Mouse (Mus musculus) forebrain, embryonic 15.5 days (tissue): Measurements from ENCODE around the gene Olfr1282. TPM values are rescaled to one million over a fixed set of nuclear protein-coding genes. Genes with fewer than 3 reads are reported as not detected.
"Not testable (repeated sequence)": the region's sequence is repeated elsewhere in the genome, so short reads cannot be mapped to it uniquely, and the experiment has no call there.

ENCODE experiments used
- ATAC-seq: fragments of 200-750 bp; cut with Nextera tagmentation; replicated peaks from 2 replicates; pipeline ENCODE4 v1.8.0; 2017; ENCODE audit warnings: mild to moderate bottlenecking, moderate TSS enrichment, moderate library complexity
- H3K27ac ChIP-seq: fragments of 300-500 bp; sonication (generic); replicated peaks from 2 replicates; pipeline ENCODE4 v1.5.1; 2015; ENCODE audit warnings: mild to moderate bottlenecking, inconsistent platforms
- H3K27me3 ChIP-seq: fragments of 300-500 bp; sonication (generic); 2 replicates; pipeline ENCODE4 v1.6.1; 2015; ENCODE audit warnings: inconsistent platforms
- H3K36me3 ChIP-seq: fragments of 300-500 bp; sonication (generic); 2 replicates; pipeline ENCODE4 v1.6.1; 2015; ENCODE audit warnings: mild to moderate bottlenecking, inconsistent platforms
- H3K4me1 ChIP-seq: fragments of 300-500 bp; sonication (generic); 2 replicates; pipeline ENCODE4 v1.6.1; 2015; ENCODE audit warnings: inconsistent platforms
- H3K4me2 ChIP-seq: fragments of 300-500 bp; sonication (generic); replicated peaks from 2 replicates; pipeline ENCODE4 v1.6.1; 2015; ENCODE audit warnings: mild to moderate bottlenecking, inconsistent platforms
- H3K4me3 ChIP-seq: fragments of 300-500 bp; sonication (generic); 2 replicates; pipeline ENCODE4 v1.5.1; 2015; ENCODE audit warnings: mild to moderate bottlenecking, inconsistent platforms
- H3K9ac ChIP-seq: fragments of 300-500 bp; sonication (generic); replicated peaks from 2 replicates; pipeline ENCODE4 v1.6.1; 2015; ENCODE audit warnings: mild to moderate bottlenecking, inconsistent platforms
- H3K9me3 ChIP-seq: fragments of 300-500 bp; sonication (generic); 2 replicates; pipeline ENCODE4 v1.6.1; 2016; ENCODE audit warnings: inconsistent platforms
- WGBS: fragments of 180-500 bp; shearing (Covaris S2); methylation state at CpG from one replicate; pipeline ENCODE4 v1.1.7; 2015; ENCODE audit warnings: mixed read lengths; 5-methylcytosine and 5-hydroxymethylcytosine counted together
- polyA plus RNA-seq: library from polyadenylated mRNA; unstranded; fragments of >200 nt; fragmentation: Nextera tagmentation; extraction: Ambion mirVana; gene quantifications from 2 replicates; pipeline ENCODE4 v1.2.1, GENCODE M21; 2015

Olfr1282 gene
- polyA plus RNA-seq: not detected in 2 replicates

DNA sequence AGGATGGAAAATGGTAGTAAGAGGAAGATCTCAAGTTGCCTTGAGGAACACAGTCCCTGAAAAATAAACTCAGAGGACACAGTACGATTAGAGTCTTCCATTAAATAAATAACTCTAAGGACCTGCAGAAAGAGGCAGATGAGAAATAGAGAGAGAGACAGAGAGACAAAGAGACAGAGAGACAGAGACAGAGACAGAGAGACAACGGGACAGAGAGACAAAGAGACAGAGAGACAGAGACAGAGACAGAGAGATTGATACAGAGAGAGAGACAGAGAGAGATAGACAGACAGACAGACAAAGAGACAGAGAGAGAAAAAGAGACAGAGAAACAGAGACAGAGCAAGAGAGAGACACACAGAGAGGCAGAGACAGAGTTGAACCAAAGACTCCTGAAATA is at the start of gene Olfr1282:
Olfr1282 (minus strand) TSS at position 101 of the 400 bp plus-strand sequence.
- Histone ChIP-seq H3K4me2 (no peak within 1 kb of the TSS), H3K27me3 (no peaks in the 10 kb centered on the region), H3K4me3 (no peak within 1 kb of the TSS), H3K27ac (no peak within 1 kb of the TSS), H3K9me3 (no peaks in the 10 kb centered on the region), H3K9ac (no peak within 1 kb of the TSS), H3K4me1 (no peaks in the 10 kb centered on the region), H3K36me3 (no peaks in the 10 kb centered on the region)
- WGBS: 72% methylated on average over 2 of the region's 2 CpGs
- no peak for ATAC-seq

DNA sequence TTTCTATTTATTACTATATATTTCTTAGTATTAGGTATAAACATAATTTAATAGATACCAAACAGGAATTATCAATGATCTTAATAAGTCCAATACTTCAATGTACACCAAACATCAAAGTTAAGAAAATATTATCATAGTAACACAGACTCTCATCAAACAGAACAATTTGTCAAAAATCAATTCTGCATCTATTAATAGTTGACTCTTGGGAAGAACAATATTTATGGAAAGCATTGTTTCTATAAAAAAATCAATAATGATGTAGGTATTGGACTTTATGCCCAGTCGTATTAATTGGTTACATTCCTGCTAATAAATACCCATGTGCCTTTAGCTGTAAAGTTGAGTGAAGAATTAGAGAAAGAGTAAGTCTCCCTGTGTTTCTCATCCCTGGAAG is 39.3 kb upstream of the Olfr1282 start, which contains the start of gene Olfr1284:
Olfr1284 (plus strand) TSS at position 301 of the 400 bp plus-strand sequence.
- H3K4me3 ChIP-seq: no peak within 1 kb of the TSS
- no peak within 1 kb of the TSS for H3K4me2 ChIP-seq
- H3K9me3 ChIP-seq: no peaks in the 10 kb centered on the region
- no peaks in the 10 kb centered on the region for H3K4me1 ChIP-seq
- 100% methylated on average over 1 of the region's 1 CpGs for WGBS
- H3K27me3 ChIP-seq: no peaks in the 10 kb centered on the region
- H3K27ac ChIP-seq: no peak within 1 kb of the TSS
- H3K36me3 ChIP-seq: no peaks in the 10 kb centered on the region
- H3K9ac ChIP-seq: no peak within 1 kb of the TSS
- ATAC-seq: no peak

GRCm38 (mm10) chr2:111366490-111366889 is 30.6 kb upstream of the Olfr1282 start, which contains the start of gene Olfr1283:
Gene Olfr1283, plus strand, starts transcription at chr2:111366790.
- 87% methylated on average over 2 of the region's 2 CpGs for WGBS
- Histone ChIP-seq H3K36me3 (no peaks in the 10 kb centered on the region), H3K9me3 (no peaks in the 10 kb centered on the region), H3K27ac (no peak within 1 kb of the TSS), H3K4me3 (no peak within 1 kb of the TSS), H3K4me2 (no peak within 1 kb of the TSS), H3K4me1 (no peaks in the 10 kb centered on the region), H3K9ac (no peak within 1 kb of the TSS), H3K27me3 (no peaks in the 10 kb centered on the region)
- no peak for ATAC-seq

- not testable (repeated sequence) for H3K9me3 ChIP-seq, H3K4me1 ChIP-seq, H3K4me2 ChIP-seq, H3K27ac ChIP-seq, H3K9ac ChIP-seq, ATAC-seq, H3K27me3 ChIP-seq, H3K36me3 ChIP-seq, H3K4me3 ChIP-seq
- 88% methylated on average over 5 of the region's 5 CpGs for WGBS
These were observed 2.2 kb downstream of the Olfr1282 start for GRCm38 (mm10) chr2:111333721-111334120.

DNA sequence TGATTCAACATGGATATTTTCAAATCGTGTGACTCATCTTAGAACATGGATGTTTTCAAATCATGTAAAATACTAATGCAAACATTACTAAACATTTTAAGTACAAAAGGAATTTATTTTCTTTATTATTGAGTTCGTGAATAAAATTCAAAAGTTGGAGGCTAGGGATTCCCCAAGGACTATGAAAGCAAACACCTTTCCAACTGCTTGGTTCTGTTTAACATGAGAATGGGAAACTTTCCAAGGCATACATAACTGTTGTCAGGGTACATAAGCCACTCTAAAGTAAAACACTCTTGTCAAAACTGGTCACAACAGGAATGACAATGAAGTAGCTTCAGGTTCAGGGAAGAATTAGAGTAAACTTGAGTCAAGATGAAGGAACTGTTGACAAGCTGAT is 9.7 kb downstream of the Olfr1282 start, which contains the start of gene Olfr1281:
Olfr1281 (plus strand) TSS at position 301 of the 400 bp plus-strand sequence.
- Histone ChIP-seq H3K9ac (no peak within 1 kb of the TSS), H3K36me3 (no peaks in the 10 kb centered on the region), H3K4me3 (no peak within 1 kb of the TSS), H3K27me3 (no peaks in the 10 kb centered on the region), H3K4me2 (no peak within 1 kb of the TSS), H3K27ac (no peak within 1 kb of the TSS), H3K9me3 (no peaks in the 10 kb centered on the region), H3K4me1 (no peaks in the 10 kb centered on the region)
- WGBS: 84% methylated on average over 2 of the region's 2 CpGs
- no peak for ATAC-seq

DNA sequence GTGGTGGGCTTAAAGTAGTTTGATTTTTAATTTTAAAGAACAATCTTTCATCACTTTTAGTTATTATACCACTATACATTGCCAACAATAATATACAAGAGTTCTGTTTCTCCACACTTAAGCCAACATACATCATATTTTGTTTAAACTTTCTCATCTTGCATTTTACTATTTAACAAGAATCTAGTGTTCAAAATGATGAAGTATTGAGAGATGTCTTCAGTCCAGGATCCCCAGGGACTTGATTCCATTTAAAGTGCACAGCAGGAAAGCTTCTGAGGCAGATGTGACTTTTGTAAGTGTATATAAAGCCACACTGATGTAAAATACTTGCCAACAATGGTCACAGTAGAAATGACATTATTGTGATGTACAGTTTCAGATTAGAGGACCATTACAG is 22.2 kb downstream of the Olfr1282 start, which contains the start of gene Olfr1280:
Olfr1280 (plus strand) TSS at position 301 of the 400 bp plus-strand sequence.
- H3K4me2 ChIP-seq: no peak within 1 kb of the TSS
- H3K9me3 ChIP-seq: no peaks in the 10 kb centered on the region
- no peak within 1 kb of the TSS for H3K9ac ChIP-seq
- no peak for ATAC-seq
- H3K4me1 ChIP-seq: no peaks in the 10 kb centered on the region
- no peaks in the 10 kb centered on the region for H3K27me3 ChIP-seq
- H3K36me3 ChIP-seq: no peaks in the 10 kb centered on the region
- no peak within 1 kb of the TSS for H3K27ac ChIP-seq
- H3K4me3 ChIP-seq: no peak within 1 kb of the TSS

DNA sequence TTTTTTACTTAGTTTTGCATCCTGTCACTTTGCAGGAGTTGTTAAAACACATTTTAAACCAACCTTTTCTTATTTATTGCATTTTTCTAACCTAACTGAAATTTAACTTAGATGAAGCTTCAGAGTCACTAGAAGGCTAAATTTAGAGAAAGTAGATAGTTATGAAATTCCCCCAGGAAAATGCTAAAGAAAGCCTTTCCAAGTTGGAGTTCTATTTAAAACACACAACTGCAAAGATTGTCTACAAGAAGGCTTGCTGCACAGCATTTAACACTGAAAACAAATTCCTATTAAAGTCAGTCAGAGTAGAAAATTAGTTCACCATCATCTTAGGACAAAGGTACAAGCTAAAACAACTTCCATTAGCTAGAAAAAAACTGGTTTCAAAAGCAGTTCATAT is 35.5 kb downstream of the Olfr1282 start, which contains the start of gene Olfr1279:
Olfr1279 (plus strand) TSS at position 262 of the 400 bp plus-strand sequence.
- ATAC-seq: no peak

GRCm38 (mm10) chr2:111298541-111298940 is 37.3 kb downstream of the Olfr1282 start:
- no peak overlapping the region for H3K9ac ChIP-seq
- no peak overlapping the region for H3K27ac ChIP-seq
- H3K9me3 ChIP-seq: no peaks in the 10 kb centered on the region
- no peaks in the 10 kb centered on the region for H3K27me3 ChIP-seq
- no peak overlapping the region for H3K4me2 ChIP-seq
- no peak for ATAC-seq
- no peaks in the 10 kb centered on the region for H3K4me1 ChIP-seq
- H3K36me3 ChIP-seq: no peaks in the 10 kb centered on the region
- no peak overlapping the region for H3K4me3 ChIP-seq

More for the DNA sequence above, 35.5 kb downstream of the Olfr1282 start, which contains the start of gene Olfr1279:
- Histone ChIP-seq H3K9ac (no peak within 1 kb of the TSS), H3K4me3 (no peak within 1 kb of the TSS), H3K36me3 (no peaks in the 10 kb centered on the region), H3K27me3 (no peaks in the 10 kb centered on the region), H3K4me1 (no peaks in the 10 kb centered on the region), H3K9me3 (no peaks in the 10 kb centered on the region), H3K4me2 (no peak within 1 kb of the TSS), H3K27ac (no peak within 1 kb of the TSS)

- no peak within 1 kb of the TSS for H3K9ac ChIP-seq
- no peaks in the 10 kb centered on the region for H3K36me3 ChIP-seq
- no peak within 1 kb of the TSS for H3K4me3 ChIP-seq
- no peaks in the 10 kb centered on the region for H3K4me1 ChIP-seq
- H3K9me3 ChIP-seq: no peaks in the 10 kb centered on the region
- ATAC-seq: no peak
- H3K27me3 ChIP-seq: no peaks in the 10 kb centered on the region
- H3K4me2 ChIP-seq: no peak within 1 kb of the TSS
- H3K27ac ChIP-seq: no peak within 1 kb of the TSS
These were observed 46.0 kb downstream of the Olfr1282 start, which contains the start of gene Olfr1278 for GRCm38 (mm10) chr2:111289836-111290235. Gene Olfr1278, plus strand, starts transcription at chr2:111290136.

Other genes with a start within 250 kb of the Olfr1282 start
- not detected in 2 replicates for gene Gm13941, start 230.1 kb downstream of the Olfr1282 start, polyA plus RNA-seq
- gene Gm15130, start 183.1 kb downstream of the Olfr1282 start, polyA plus RNA-seq: not detected in 2 replicates
- not detected in 2 replicates for gene 4930430A15Rik, start 106.5 kb downstream of the Olfr1282 start, polyA plus RNA-seq
- gene Olfr1275, start 100.8 kb downstream of the Olfr1282 start, polyA plus RNA-seq: not detected in 2 replicates
- not detected in 2 replicates for gene Olfr1276, start 81.6 kb downstream of the Olfr1282 start, polyA plus RNA-seq
- gene Olfr1277, start 62.0 kb downstream of the Olfr1282 start, polyA plus RNA-seq: not detected in 2 replicates
- gene Olfr1278, start 45.9 kb downstream of the Olfr1282 start, polyA plus RNA-seq: not detected in 2 replicates
- not detected in 2 replicates for gene Olfr1279, start 35.4 kb downstream of the Olfr1282 start, polyA plus RNA-seq
- gene Olfr1280, start 22.1 kb downstream of the Olfr1282 start, polyA plus RNA-seq: not detected in 2 replicates
- gene Olfr1281, start 9.6 kb downstream of the Olfr1282 start, polyA plus RNA-seq: not detected in 2 replicates
- gene Olfr1283, start 30.7 kb upstream of the Olfr1282 start, polyA plus RNA-seq: not detected in 2 replicates
- not detected in 2 replicates for gene Olfr1284, start 39.4 kb upstream of the Olfr1282 start, polyA plus RNA-seq
- gene Olfr1286, start 87.0 kb upstream of the Olfr1282 start, polyA plus RNA-seq: not detected in 2 replicates
- not detected in 2 replicates for gene Olfr1287, start 113.1 kb upstream of the Olfr1282 start, polyA plus RNA-seq
- gene Olfr1288, start 138.0 kb upstream of the Olfr1282 start, polyA plus RNA-seq: not detected in 2 replicates
- gene Olfr1289, start 144.7 kb upstream of the Olfr1282 start, polyA plus RNA-seq: not detected in 2 replicates
- not detected in 2 replicates for gene Olfr1290, start 157.8 kb upstream of the Olfr1282 start, polyA plus RNA-seq
- not detected in 2 replicates for gene Olfr1291-ps1, start 161.1 kb upstream of the Olfr1282 start, polyA plus RNA-seq
- gene Olfr1293-ps, start 189.1 kb upstream of the Olfr1282 start, polyA plus RNA-seq: not detected in 2 replicates
- gene Olfr1294, start 204.2 kb upstream of the Olfr1282 start, polyA plus RNA-seq: not detected in 2 replicates
- gene Olfr1295, start 233.6 kb upstream of the Olfr1282 start, polyA plus RNA-seq: not detected in 2 replicates